Mouse (Mus musculus) ovary, postnatal 14 days (tissue): Measurements from ENCODE around the gene Washc2.

Source experiments
- DNase-seq: peaks from one replicate; pipeline ENCODE4 v3.0.0; 2022; ENCODE audit warnings: low spot score

Washc2 gene

GRCm38 (mm10) chr6:116262824-116263223, 55.0 kb downstream of the Washc2 start:
- DNase-seq: no peak

GRCm38 (mm10) chr6:116264018-116264651, 56.3 kb downstream of the Washc2 start, which contains the start of gene Zfand4:
Zfand4 (plus strand) TSS chr6:116264222.
- peak; percentile 90 for DNase-seq

DNA sequence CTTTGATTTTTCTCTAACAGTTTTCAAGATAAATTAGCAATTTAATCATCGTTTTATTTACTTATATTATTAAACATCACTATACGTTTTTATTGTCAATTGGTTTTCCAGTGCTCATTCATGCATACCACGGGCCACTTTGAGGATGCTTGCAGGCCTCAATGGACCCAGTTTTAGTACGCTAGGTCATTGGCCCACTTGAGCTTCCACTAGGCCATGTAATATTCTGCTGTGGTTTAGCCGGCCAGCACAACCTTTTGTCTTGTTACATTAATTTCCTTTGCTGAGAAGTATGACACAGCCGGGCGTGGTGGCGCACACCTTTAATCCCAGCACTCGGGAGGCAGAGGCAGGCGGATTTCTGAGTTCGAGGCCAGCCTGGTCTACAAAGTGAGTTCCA, 57.0 kb downstream of the Washc2 start:
- no peak for DNase-seq

- no peak for DNase-seq
These were observed 57.8 kb downstream of the Washc2 start for GRCm38 (mm10) chr6:116265603-116266002.

DNA sequence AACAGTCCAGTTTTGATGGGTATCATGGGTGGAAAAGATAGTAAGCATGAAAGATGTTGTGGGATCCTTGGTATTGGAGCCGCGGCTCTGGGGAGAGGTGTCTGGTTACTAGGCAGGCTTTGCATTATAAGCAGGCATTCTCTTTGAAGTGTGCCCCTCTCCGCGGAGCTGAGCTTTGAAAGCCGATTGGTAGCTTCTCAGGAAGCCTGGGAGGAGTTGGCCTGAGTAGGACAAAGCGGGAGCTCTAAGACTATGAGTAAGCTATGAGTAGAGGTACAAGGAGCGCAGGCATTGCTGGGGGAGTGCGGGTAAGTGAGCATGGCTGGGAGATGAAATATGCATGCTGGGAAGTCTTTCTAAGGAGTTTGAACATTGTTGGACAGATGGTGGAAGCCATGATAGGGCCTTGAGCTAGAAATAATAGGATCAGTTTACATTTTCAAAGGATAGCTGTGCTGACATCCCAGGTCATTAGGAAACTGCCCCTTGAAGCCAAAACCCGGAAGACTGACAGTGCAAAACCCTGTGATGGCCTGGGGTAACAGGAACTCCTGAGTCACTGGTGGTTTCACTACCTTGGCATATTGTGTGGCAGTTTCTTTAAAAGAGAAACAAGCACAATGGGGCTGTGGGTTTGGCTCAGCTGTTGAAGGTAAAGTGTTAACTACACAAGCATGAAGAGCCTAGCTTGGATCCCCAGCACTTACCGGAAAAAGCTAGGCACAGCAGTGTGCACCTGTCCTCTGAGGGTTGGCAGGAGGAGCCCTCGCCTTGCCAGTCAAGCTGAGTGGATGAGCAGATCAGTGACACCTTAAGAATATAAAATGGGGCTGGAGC, 58.7 kb downstream of the Washc2 start:
- no peak for DNase-seq

- DNase-seq: no peak
These were observed 59.2 kb downstream of the Washc2 start for GRCm38 (mm10) chr6:116267110-116267423.

DNA sequence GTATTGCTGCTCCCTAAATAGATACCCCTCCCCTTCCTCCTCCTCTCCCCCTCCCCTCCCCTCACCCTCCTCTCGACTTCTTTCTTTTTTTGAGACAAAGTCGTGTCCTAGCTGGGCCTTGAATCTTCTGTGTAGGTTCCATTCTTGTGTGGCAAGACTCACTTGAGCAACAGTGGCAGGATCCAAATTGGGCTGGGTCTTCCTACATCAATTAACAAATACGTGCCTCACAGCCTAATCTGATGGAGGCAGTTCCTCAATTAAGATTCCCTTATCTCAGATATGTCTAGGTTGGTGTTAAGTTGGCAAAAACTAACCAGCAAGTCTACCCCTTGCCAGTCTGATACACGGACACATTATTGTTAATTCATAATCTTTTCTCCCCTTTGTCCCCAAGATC, 67.9 kb downstream of the Washc2 start:
- DNase-seq: no peak

DNA sequence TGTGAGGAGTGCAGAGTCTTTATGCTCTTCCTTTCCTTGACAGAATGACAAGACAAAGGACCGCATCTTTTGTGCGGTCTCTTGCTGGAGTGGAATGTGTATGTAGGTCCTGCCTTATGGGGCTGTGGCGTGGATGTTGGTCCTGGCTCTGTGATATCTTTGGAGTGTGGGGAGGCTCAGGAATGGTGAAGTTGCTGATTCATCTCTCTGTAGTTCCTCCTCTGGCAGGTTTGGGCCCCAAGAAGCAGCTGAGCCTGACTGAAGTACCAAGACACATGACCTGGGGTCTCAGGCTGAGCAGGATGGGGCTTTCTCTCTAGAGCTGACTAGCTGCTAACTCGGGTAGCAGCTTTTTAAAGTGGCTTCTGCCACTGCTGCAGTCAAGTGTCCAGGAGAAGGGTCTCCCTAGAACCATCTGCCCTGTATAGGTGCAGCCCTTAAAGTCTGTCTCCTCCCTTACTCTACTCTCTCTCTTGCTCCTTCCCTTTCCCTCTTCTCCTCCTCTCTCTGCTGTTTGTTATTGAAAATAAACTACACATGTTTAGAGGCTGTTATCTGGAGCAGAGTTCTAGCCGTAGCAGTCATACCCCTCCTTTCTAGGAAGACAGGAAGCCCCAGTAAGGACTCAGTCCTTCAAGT, 71.0 kb downstream of the Washc2 start:
- no peak for DNase-seq

- DNase-seq: no peak
These were observed 73.2 kb downstream of the Washc2 start for GRCm38 (mm10) chr6:116281014-116281413.

GRCm38 (mm10) chr6:116282546-116282945, 74.7 kb downstream of the Washc2 start:
- no peak for DNase-seq

DNA sequence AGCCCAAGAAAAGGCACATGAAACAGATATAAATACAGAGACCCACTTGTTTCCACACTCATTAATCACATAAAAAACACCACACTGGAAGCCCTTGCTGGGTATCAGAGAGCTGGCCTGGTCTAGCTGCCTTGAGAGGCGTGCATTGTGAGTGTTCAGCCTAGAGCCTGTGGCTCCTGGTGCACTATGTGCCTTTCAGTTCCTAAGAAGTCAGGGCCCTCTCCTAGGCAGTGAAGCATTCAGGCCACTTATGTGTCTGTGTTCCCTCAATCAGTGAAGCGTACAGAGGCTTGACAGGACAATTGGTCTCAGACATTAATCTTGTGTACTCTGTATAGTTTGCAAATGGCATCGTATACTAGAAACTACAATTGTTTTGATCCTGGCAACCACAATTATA, 75.4 kb downstream of the Washc2 start:
- DNase-seq: no peak

DNA sequence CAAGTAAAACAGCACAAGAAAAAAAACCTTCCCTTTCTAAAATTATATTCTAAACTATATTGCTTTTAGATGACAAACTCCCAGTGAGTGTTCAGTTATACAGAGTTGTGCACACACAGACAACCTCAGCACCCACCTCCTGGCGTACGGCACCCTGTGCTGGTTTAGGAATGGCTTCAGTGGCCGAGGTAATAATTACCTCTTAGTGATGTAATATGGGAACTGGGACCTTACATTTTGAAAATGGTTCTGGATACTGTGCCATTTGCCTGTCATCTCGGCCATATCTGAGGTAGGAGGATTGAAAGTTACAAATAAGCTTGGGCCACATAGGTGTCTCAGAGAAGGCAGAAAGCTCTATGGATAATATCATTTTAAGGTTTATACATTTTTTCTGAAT, 78.5 kb downstream of the Washc2 start:
- DNase-seq: no peak

DNA sequence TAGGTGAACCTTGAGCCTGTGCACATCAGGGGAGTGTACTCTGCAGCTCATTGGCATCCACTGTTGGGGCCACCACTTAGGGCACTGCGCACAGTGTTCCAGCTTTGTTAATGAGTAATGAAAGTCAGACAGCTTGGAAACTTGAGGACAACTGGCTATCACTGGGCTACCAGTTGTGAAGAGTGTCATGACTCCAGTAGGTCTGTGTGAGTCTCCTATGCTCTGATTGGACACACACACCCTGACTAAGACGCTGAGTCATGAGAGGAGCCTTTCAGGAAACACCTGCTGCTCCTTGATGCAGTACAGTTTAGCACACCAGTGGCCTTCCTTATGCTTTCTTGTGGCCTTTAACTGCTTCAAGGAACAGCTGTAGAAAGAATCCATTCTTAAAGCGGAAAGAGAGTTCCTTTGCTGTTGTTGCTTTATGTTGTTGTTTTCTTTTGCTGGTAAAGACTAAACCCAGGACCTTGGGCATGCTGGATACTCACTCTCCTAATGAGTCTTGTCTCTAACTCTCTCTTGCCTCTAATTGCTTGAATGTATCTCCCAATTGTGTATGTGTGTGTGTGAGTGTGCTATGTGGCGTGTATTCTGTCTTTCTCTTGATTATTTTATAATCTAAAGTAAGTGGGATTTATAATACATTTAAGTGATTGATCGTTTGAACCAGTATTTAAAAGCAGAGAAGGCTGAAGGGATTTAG, 79.2 kb downstream of the Washc2 start:
- no peak for DNase-seq

- no peak for DNase-seq
These were observed 103.6 kb downstream of the Washc2 start for GRCm38 (mm10) chr6:116311411-116311810.
